Mouse (Mus musculus): ENCODE measurements at regions not wholly inside any gene's neighbourhood (a gene's known extent, or its start where the extent isn't known, plus 50 kb on each side); places are given as distances from the start of the nearest gene placed in this dataset.

DNA sequence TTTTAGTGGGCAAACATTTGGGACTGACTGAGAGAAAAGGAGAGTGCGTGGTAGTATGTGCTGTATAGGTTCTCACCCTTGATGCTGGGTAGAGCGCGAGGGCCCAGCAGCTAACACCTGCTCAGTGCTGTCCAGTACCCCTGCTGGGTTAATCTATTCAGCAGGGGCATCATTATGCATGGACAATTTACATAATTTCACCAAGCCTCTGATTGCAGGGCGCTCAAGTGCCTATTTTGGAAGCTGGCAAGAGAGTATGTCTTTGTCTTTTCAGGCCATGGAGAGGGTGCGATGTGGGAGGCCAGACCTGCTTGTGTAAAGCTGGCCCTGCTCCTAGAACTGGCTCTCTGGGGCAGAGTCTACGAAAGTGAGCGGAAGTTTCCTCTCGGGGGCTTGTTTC, 294.9 kb upstream of the Gm4791 start:
- 63% methylated on average over 8 of the region's 8 CpGs for WGBS
- no peaks in the 10 kb centered on the region for H3K36me3 ChIP-seq (ENCODE audit: control insufficient read depth, insufficient read depth, low read length)
- DNase-seq, result no peak

GRCm38 (mm10) chr9:46702901-46703636, 295.5 kb upstream of the Gm4791 start:
- TF ChIP-seq POLR2A (IDR thresholded peaks at IDR 0.05; ENCODE audit: control insufficient read depth, extremely low read depth, insufficient read depth, low read length, poor library complexity) (no peak), CTCF (IDR thresholded peaks at IDR 0.05; ENCODE audit: borderline replicate concordance, control insufficient read depth, extremely low read depth, insufficient read depth, low read length, poor library complexity) (no peak)
- Histone ChIP-seq H3K27me3 (ENCODE audit: control insufficient read depth, insufficient read depth, low read length) (no peaks in the 10 kb centered on the region), H3K4me3 (ENCODE audit: control insufficient read depth, insufficient read depth, low read length) (no peak overlapping the region), H3K4me1 (replicated peaks; ENCODE audit: control insufficient read depth, insufficient read depth, low read length) (no peaks in the 10 kb centered on the region), H3K27ac (ENCODE audit: control insufficient read depth, insufficient read depth, low read length) (no peak overlapping the region), H3K36me3 (ENCODE audit: control insufficient read depth, insufficient read depth, low read length) (no peaks in the 10 kb centered on the region)
- DNase-seq, result no peak
- 79% methylated on average over 13 of the region's 13 CpGs for WGBS

More for the DNA sequence above, 294.9 kb upstream of the Gm4791 start:
- no peaks in the 10 kb centered on the region for H3K27me3 ChIP-seq (ENCODE audit: control insufficient read depth, insufficient read depth, low read length)
- no peak overlapping the region for H3K4me3 ChIP-seq (ENCODE audit: control insufficient read depth, insufficient read depth, low read length)
- no peaks in the 10 kb centered on the region for H3K4me1 ChIP-seq (replicated peaks; ENCODE audit: control insufficient read depth, insufficient read depth, low read length)
- no peak overlapping the region for H3K27ac ChIP-seq (ENCODE audit: control insufficient read depth, insufficient read depth, low read length)
- no peak for TF ChIP-seq POLR2A (IDR thresholded peaks at IDR 0.05; ENCODE audit: control insufficient read depth, extremely low read depth, insufficient read depth, low read length, poor library complexity)
- TF ChIP-seq CTCF (IDR thresholded peaks at IDR 0.05; ENCODE audit: borderline replicate concordance, control insufficient read depth, extremely low read depth, insufficient read depth, low read length, poor library complexity), result no peak

- no peaks in the 10 kb centered on the region for H3K4me1 ChIP-seq (replicated peaks; ENCODE audit: control insufficient read depth, insufficient read depth, low read length)
- TF ChIP-seq POLR2A (IDR thresholded peaks at IDR 0.05; ENCODE audit: control insufficient read depth, extremely low read depth, insufficient read depth, low read length, poor library complexity) (no peak), CTCF (IDR thresholded peaks at IDR 0.05; ENCODE audit: borderline replicate concordance, control insufficient read depth, extremely low read depth, insufficient read depth, low read length, poor library complexity) (no peak)
Observed at GRCm38 (mm10) chr9:46702053-46702900, 296.3 kb upstream of the Gm4791 start.

DNA sequence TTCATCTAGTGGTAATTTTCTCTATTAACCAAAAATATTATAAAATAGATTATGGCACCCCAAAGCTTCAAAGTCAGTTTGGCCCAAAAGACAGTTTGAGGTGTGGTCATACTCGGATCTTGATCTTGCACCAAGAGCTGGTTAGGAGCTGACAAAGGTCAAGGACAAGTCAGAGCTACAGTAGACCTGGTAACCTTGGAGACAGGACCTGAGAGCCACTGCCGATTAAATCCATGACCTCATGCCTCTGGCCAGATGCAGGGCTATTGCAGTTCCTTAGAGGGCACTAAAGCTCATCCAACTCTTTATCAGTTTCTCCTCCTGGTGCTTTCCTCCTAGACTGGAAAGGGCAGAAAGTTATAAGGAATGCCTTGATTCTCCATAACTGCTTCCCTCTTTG, 302.4 kb upstream of the Gm4791 start:
- no peak for TF ChIP-seq CTCF (IDR thresholded peaks at IDR 0.05; ENCODE audit: borderline replicate concordance, control insufficient read depth, extremely low read depth, insufficient read depth, low read length, poor library complexity)
- no peak for TF ChIP-seq POLR2A (IDR thresholded peaks at IDR 0.05; ENCODE audit: control insufficient read depth, extremely low read depth, insufficient read depth, low read length, poor library complexity)
- WGBS, result 71% methylated on average over 2 of the region's 2 CpGs

More at GRCm38 (mm10) chr9:46702053-46702900, 296.3 kb upstream of the Gm4791 start:
- 43% methylated on average over 16 of the region's 16 CpGs for WGBS
- no peak for DNase-seq
- H3K4me3 ChIP-seq (ENCODE audit: control insufficient read depth, insufficient read depth, low read length), result no peak overlapping the region
- no peaks in the 10 kb centered on the region for H3K36me3 ChIP-seq (ENCODE audit: control insufficient read depth, insufficient read depth, low read length)
- no peaks in the 10 kb centered on the region for H3K27me3 ChIP-seq (ENCODE audit: control insufficient read depth, insufficient read depth, low read length)
- H3K27ac ChIP-seq (ENCODE audit: control insufficient read depth, insufficient read depth, low read length), result no peak overlapping the region

DNA sequence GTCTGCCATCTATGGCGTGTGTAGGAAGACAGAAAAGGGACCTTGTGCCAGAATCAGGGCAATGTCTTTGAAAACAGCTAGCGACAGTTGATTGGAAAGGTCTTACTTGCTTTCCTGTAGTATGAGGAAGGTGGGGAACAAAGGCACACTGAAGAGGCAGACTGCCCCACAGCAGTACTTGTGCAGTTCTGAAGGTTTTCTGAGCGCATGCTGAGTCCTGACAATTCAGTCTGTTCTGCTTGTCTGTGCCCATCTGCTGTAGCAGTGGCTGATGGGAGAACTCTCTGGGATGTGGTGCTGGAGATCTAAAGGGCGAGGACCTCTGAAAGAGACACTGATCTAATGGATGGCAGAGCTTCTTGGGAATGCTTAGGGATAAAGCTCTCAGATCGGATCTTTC, 309.2 kb upstream of the Gm4791 start:
- Histone ChIP-seq H3K36me3 (ENCODE audit: control insufficient read depth, insufficient read depth, low read length) (no peaks in the 10 kb centered on the region), H3K27ac (ENCODE audit: control insufficient read depth, insufficient read depth, low read length) (no peak overlapping the region), H3K4me3 (ENCODE audit: control insufficient read depth, insufficient read depth, low read length) (no peak overlapping the region), H3K27me3 (ENCODE audit: control insufficient read depth, insufficient read depth, low read length) (no peaks in the 10 kb centered on the region), H3K4me1 (replicated peaks; ENCODE audit: control insufficient read depth, insufficient read depth, low read length) (no peaks in the 10 kb centered on the region)
- DNase-seq, result no peak
- no peak for TF ChIP-seq POLR2A (IDR thresholded peaks at IDR 0.05; ENCODE audit: control insufficient read depth, extremely low read depth, insufficient read depth, low read length, poor library complexity)
- 85% methylated on average over 5 of the region's 5 CpGs for WGBS

More for the DNA sequence above, 302.4 kb upstream of the Gm4791 start:
- H3K27me3 ChIP-seq (ENCODE audit: control insufficient read depth, insufficient read depth, low read length), result no peaks in the 10 kb centered on the region
- no peaks in the 10 kb centered on the region for H3K4me1 ChIP-seq (replicated peaks; ENCODE audit: control insufficient read depth, insufficient read depth, low read length)
- H3K36me3 ChIP-seq (ENCODE audit: control insufficient read depth, insufficient read depth, low read length), result no peaks in the 10 kb centered on the region
- H3K4me3 ChIP-seq (ENCODE audit: control insufficient read depth, insufficient read depth, low read length), result no peak overlapping the region
- H3K27ac ChIP-seq (ENCODE audit: control insufficient read depth, insufficient read depth, low read length), result no peak overlapping the region
- no peak for DNase-seq

DNA sequence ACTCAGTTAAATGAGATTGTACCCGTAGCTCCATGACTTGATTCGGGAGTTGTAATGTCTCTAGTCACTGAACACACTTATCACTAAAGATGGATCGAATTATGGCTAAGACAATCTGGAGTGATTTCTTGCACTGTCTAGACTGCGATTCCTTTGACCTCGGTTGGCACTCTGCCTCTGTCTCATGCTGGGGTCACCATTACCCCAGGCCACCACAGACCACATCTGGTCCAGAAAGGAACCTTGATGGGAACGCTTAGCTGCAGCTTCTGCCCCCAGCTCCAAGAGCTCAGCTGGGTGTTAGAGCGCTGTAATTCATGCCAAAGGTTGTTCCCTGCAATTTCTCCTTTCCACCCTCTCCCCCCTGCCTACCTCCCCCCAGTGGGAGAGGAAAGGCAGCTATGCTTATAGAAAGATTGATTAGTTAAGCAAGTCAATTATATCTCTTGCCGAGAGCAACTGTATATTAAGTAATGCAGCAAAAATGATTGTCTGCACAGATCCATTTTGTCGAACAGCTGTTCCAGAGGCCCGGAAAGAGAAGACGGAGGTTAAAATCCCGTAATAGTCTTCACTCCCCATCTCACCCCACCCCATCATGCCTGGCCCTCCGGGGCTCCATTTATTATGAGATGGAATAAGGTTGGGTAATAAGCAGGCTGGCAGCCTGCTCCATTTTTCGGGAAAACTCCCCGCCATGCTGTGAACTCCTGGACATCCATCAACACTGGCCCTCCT, 314.3 kb upstream of the Gm4791 start:
- Histone ChIP-seq H3K36me3 (ENCODE audit: control insufficient read depth, insufficient read depth, low read length) (no peaks in the 10 kb centered on the region), H3K27ac (ENCODE audit: control insufficient read depth, insufficient read depth, low read length) (no peak overlapping the region), H3K4me1 (replicated peaks; ENCODE audit: control insufficient read depth, insufficient read depth, low read length) (no peaks in the 10 kb centered on the region), H3K27me3 (ENCODE audit: control insufficient read depth, insufficient read depth, low read length) (no peaks in the 10 kb centered on the region), H3K4me3 (ENCODE audit: control insufficient read depth, insufficient read depth, low read length) (no peak overlapping the region)
- no peak for DNase-seq
- 91% methylated on average over 15 of the region's 15 CpGs for WGBS
- TF ChIP-seq POLR2A (IDR thresholded peaks at IDR 0.05; ENCODE audit: control insufficient read depth, extremely low read depth, insufficient read depth, low read length, poor library complexity) (no peak), CTCF (IDR thresholded peaks at IDR 0.05; ENCODE audit: borderline replicate concordance, control insufficient read depth, extremely low read depth, insufficient read depth, low read length, poor library complexity) (no peak)

Data from thymus, adult 2 months (tissue).